Mouse (Mus musculus) mouse embryonic stem cell (cell line): ENCODE data around the gene Msn.
"Not testable (repeated sequence)": the region's sequence is repeated elsewhere in the genome, so short reads cannot be mapped to it uniquely, and the experiment has no call there.

ENCODE experiments used
- in situ Hi-C, 2 experiments: fragments of 300-500 bp; cut with MboI; formaldehyde crosslinking; loops; 1 replicate in 1 of 2; 3 replicates in 1 of 2; pipeline ENCODE4 v1.14.3; 2019 to 2020; ENCODE audit warnings: low sequenced_read_pairs in 2 of 2, low pct_unique_long_range_greater_than_20kb in 1 of 2, mixed read lengths in 1 of 2; ENCODE audit not compliant: unreplicated experiment in 1 of 2

The Msn gene

DNA sequence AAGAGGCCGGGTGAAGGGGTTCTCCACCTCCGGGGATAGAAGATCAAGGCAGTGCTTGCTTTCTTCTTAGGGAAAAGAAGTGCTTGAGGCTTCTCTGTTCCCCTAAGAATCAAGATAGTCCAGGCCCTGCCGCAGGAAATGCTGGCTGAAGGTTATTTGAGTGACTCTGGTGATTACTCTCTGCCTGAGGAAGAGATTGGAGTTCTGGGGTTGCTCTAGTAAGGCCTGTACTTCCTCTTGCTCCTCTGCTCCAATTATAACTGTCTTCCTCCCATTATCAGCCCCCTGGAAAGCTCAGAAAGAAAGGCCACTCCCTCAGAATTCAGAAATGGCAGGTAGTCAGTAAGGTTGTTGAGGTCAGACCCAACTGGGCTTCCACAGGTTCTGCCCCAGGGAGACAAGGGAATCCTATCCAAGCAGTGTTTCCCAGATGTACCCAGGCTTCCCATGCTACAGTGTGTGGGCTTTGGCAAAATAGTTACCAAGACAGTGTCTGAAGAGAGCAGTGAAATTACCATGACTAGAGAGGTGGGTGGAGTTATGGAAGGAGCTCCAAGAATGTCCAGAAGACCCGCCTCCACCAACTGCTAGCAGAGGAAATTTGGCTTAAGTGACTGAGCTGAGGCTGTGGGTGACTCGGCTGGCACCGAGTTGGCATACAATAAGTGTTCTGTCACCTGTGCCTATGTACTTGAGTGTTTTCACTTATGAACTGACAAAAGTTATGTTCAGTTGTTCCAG, 39.2 kb downstream of the Msn start:
- in situ Hi-C loops: no loop called here

DNA sequence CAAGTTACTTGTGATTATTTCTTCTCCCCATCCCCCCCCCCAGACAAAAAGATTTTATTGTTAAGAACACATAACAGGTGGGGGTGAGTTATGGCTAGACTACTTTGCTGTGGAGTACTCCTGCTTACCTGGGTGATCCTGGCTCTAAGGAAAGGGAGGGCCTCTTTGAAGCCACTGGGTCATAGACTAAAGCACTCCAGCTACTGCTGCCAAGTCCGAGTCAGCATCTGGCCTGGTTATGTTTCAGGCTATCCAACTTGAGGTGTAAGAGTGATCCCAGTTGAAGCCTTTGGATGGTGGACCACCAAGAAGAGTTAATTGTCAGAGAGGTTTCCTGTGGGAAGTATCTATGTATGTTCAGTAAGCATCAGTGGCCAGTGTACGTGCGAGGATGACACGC, 39.7 kb downstream of the Msn start:
- in situ Hi-C loops: no loop called here

DNA sequence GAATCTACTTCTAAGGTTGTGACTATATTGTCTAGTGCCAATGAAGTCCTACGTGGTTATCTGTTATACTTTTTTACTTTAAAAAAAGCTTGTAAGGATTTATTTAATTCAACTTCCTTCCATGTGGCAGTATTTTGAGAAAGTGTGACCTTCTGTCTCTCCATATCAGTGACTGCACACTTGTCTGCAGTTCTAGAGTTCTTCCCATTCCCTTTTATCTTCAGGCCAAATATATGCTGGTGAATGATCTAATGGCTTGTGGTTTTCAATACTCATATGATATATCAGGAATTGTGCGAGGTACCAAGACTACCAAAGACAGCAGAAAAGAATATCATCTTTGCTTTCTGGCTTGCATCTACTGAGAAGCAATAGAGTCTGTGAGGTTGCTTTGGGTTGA, 43.4 kb downstream of the Msn start:
- in situ Hi-C loops: no loop called here

DNA sequence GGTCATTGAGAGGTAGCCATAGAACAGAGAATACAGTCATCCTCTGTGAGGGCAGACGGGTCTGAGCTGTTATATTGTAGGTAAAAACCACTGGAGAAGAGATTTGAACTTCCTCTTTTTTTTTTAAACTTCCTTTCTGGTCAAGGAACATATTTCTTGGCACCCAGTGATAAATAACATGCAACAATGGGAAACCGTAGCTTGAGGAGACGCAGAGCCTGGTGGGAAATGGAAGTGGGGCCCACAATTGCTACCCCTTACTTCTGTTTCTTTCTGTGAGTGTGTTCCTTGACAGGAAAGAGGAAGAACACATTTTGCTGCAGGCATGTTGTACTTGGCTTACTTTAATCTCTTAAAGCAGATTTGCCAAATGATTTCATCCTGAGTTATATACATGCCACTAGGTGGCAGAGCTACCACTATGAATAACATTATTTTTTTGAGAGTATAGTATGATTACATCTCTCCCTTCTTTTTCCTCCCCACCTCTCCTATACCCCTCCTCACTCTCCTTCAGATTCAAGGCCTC, 49.2 kb downstream of the Msn start:
- in situ Hi-C loops: no loop called here

DNA sequence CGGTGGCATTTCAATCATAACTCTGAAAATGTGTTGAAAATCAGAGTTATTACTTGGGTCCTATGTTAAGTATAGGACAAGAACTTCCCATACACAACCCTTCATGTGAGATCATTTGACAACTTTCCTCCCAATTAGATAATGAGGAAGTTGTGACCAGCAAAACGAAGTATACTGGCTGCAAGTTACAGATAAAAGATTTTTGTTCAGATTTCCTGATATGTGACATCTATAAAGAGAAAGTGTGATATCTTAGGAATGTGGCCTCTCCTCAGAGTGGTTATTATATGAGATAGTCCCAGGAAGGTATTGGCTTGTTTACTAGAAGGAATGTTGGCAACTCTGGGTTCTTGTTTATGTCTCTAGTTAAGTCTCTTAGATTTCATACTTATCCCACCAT, 52.4 kb downstream of the Msn start:
- in situ Hi-C loops: no loop called here

DNA sequence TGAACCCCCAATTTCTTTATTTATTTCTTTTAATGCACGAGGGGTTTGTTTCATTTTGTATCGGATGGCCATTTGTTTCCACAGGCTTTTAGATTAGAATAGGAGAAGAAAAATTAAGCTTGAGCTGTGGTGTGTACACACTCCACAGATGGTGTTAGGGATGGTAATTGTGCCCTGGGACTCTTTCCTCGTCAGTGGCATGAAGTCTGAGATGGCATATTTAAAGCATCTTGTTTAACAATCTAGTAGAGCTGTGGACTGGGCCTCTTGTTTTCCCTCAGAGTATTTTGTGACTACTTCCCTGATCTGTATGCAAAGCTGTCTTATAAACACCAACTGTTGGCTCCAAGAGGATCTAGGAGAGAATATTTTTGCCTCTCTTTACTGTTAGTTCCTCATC, 57.5 kb downstream of the Msn start:
- in situ Hi-C loops: loop anchor here in 1 of 2 experiments (25.0 kb wide), 1 partner anchor 141 kb away; no protein-coding TSS in a partner anchor

DNA sequence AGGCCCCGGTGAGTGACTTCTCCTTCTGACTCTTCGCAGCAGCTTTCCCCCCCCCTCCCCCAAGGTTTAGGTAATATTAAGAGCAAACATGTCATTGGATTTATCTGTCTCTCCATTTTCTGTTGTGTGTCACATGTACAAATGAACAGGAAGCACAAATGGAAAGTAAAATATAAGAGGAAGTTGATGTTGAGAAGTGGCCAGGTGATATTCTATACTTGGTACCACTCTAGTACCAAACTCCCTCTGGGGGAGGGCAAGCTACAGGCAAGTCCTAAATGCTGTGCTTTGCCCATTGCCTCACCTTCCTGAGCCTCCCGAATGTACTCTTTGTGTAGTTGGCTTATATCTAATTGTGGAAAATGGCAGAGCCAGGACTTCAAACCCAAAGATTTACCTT, 62.1 kb downstream of the Msn start:
- in situ Hi-C loops: loop anchor here in 1 of 2 experiments (25.0 kb wide), 1 partner anchor 146 kb away; no protein-coding TSS in a partner anchor

DNA sequence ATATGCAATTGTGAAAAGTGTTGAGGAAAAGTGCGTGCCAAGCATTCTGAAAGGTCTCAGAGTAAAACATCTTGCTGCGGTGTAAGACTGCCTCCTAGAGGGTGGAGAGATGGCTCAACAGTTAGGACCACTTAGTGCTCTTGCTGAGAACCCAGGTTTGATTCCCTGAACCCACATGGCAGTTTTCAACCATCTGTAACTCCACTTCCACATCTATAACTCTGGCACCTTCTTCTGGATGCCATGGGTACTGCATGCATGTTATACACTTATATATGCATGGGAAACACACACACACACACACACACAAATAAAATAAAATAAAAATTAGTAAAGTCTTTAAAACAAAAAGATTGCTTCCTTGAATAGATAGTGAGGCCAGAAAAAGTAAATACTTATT, 66.7 kb downstream of the Msn start:
- in situ Hi-C loops: loop anchor here in 1 of 2 experiments (25.0 kb wide), 1 partner anchor 150 kb away; no protein-coding TSS in a partner anchor

DNA sequence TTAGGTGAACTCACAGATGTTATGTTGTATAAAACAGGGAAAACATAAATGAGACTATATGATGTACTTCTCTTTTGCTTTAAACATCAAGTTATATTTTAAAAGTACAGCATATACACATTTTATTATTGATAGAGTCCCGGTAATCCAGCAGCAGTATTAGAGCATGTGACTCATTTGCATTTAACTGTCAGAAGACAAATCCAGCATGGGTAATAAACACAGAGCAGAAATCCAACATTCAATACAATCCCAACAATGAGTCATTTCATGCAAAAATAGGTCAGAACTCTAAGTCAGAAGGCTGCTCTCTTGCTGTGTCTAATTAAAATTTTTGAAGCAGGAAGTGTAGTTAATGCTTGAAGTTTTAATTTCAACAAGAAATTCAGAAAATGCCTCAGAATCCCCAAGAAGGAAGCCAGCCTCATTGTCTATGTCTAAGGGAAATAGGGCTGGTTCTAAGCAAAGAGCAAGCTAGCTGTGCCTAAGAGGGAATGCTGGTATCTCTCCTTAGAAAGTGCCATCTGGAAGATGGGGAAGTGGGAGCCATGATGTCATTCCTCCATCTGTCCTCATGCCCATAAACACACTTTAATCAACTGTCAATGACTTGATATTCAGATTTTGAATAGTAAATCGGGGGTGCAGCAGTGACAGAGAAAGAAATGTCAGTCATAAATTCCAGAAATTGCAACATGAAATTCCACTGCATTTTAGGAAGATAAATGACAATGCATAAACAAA, 76.0 kb downstream of the Msn start:
- in situ Hi-C loops: loop anchor here (10.0 to 25.0 kb wide), 2 partner anchors 157 to 160 kb away; no protein-coding TSS in a partner anchor

DNA sequence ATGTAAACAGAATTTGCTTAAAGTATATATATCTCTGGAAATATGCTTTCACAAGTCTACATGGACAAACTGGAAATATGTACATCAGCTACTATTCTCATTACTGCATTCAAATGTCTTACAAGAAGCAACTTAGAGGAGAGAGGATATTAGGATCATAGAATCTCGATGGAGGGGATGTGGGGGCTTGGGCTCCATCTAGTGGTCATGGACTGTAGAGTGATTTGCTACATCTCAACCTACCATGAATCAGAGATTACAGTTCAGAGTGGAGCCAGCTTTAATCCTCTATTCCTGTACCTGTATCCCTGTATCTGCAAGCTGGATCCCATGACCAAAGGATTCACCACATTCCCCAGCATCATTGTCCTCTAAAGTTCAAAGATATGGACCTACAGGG, 82.6 kb downstream of the Msn start:
- in situ Hi-C loops: loop anchor here in 1 of 2 experiments (10.0 kb wide), 1 partner anchor 164 kb away; no protein-coding TSS in a partner anchor

DNA sequence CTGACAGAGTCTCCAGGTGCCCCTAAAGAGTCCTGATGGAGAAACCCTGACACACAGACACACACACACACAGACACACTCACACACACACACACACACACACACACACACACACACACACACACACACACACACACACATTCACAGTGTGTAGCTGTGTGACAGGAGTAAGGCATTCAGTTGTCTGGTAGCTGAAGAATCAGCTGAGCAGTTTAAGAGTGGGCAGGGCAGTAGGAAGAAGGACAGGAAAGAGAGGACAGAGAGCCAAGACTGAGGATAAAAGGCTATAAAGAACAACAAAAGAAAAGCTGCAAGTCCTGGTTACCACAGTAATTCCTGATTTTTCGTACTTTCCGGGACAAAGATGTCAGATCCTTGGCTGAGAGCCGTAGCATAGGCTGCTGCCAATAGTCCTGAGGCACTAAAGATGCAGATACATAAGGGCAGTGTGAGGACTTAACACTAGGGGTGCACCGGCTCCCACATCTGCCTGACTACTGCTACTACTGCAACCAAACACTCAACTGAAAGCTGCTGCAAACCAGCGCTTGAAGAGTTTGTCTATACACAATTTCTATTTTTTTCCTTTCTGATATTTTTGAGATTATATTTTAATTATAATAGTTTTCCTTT, 88.4 kb downstream of the Msn start:
- in situ Hi-C loops: no loop called here

DNA sequence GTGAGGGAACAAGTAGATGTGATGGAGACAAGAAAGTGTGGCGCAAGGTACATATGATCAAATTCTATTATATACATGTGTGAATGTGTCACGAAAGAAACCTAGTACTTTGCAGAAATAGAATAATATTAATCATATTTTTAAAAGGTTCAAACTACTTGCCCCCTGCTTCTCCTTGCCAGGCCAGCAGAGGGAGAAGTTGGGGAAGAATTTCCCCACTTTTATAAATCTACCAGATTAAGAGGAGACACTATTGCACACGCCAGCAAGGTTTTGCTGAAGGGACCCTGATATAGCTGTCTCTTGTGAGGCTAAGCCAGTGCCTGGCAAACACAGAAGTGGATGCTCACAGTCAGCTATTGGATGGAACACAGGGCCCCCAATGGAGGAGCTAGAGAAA, 109.3 kb downstream of the Msn start:
- in situ Hi-C loops: not testable (repeated sequence)

DNA sequence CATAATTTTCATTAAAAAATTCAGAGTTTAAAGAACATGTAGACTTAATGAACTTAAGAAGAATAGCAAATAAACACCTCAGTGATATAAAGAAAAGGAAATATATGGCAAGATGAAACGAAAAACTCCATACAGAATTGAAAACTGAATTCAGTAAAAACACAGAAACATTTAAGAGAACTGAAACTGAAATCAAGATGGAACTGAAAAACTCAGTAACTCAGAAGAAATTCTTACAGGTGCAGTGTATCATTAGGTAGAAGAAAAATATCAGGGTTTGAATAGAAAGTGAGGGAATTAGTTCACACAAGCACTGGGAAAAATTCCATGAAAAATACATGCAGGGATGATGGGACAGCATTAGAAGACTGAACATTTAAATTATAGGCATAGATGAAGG, 111.0 kb downstream of the Msn start:
- in situ Hi-C loops: no loop called here

DNA sequence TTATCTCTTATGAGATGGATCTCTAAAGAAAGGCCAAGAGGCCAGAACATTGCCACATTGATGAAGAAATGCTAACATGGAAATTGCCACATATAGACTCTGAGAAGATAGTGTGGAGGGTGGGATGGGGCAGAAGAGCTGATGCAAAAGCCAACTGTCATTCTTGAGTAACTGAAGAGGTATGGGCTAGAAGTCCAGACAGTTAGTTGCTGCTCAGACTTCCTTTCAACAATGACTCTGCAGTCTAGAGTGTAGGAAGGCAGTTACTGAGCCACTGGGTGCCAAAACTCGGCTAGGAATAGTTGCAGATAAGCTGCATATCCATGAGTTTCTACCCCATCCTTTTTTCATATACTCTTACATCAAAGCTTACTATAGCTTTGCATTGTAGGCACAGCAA, 122.2 kb downstream of the Msn start:
- in situ Hi-C loops: no loop called here
